Mouse (Mus musculus): ENCODE results near the gene Ptprd.

The Ptprd gene

GRCm38 (mm10) chr4:76656734-76657133 is 1555.0 kb downstream of the Ptprd start:
- DNase-seq (ENCODE audit: low read depth, low spot score), result no peak

- no peak for DNase-seq (ENCODE audit: low read depth, low spot score)
These were observed 1558.8 kb downstream of the Ptprd start for GRCm38 (mm10) chr4:76652971-76653370.

GRCm38 (mm10) chr4:76621740-76622139 is 1590.0 kb downstream of the Ptprd start:
- DNase-seq (ENCODE audit: low read depth, low spot score), result no peak

- DNase-seq (ENCODE audit: low read depth, low spot score), result no peak
These were observed 1595.1 kb downstream of the Ptprd start for GRCm38 (mm10) chr4:76616614-76617013.

- DNase-seq (ENCODE audit: low read depth, low spot score), result no peak
These were observed 1603.5 kb downstream of the Ptprd start for GRCm38 (mm10) chr4:76608246-76608645.

GRCm38 (mm10) chr4:76606808-76607207 is 1605.0 kb downstream of the Ptprd start:
- DNase-seq (ENCODE audit: low read depth, low spot score), result no peak

GRCm38 (mm10) chr4:76590722-76591121 is 1621.0 kb downstream of the Ptprd start:
- DNase-seq (ENCODE audit: low read depth, low spot score), result no peak

GRCm38 (mm10) chr4:76583025-76583424 is 1628.7 kb downstream of the Ptprd start:
- DNase-seq (ENCODE audit: low read depth, low spot score), result no peak

- no peak for DNase-seq (ENCODE audit: low read depth, low spot score)
These were observed 1645.8 kb downstream of the Ptprd start for GRCm38 (mm10) chr4:76566006-76566405.

- DNase-seq (ENCODE audit: low read depth, low spot score), result no peak
These were observed 1670.0 kb downstream of the Ptprd start for GRCm38 (mm10) chr4:76541769-76542168.

GRCm38 (mm10) chr4:76532926-76533325 is 1678.8 kb downstream of the Ptprd start:
- no peak for DNase-seq (ENCODE audit: low read depth, low spot score)

GRCm38 (mm10) chr4:76525281-76525680 is 1686.5 kb downstream of the Ptprd start:
- DNase-seq (ENCODE audit: low read depth, low spot score), result no peak

- no peak for DNase-seq (ENCODE audit: low read depth, low spot score)
These were observed 1708.5 kb downstream of the Ptprd start for GRCm38 (mm10) chr4:76503279-76503601.

GRCm38 (mm10) chr4:76502575-76503278 is 1709.0 kb downstream of the Ptprd start:
- DNase-seq (ENCODE audit: low read depth, low spot score), result no peak

- DNase-seq (ENCODE audit: low read depth, low spot score), result no peak
These were observed 1725.9 kb downstream of the Ptprd start for GRCm38 (mm10) chr4:76485848-76486247.

- no peak for DNase-seq (ENCODE audit: low read depth, low spot score)
These were observed 1743.2 kb downstream of the Ptprd start for GRCm38 (mm10) chr4:76468366-76469100.

- no peak for DNase-seq (ENCODE audit: low read depth, low spot score)
These were observed 1747.1 kb downstream of the Ptprd start for GRCm38 (mm10) chr4:76464682-76465081.

GRCm38 (mm10) chr4:76461336-76461735 is 1750.4 kb downstream of the Ptprd start:
- no peak for DNase-seq (ENCODE audit: low read depth, low spot score)

- no peak for DNase-seq (ENCODE audit: low read depth, low spot score)
These were observed 1751.2 kb downstream of the Ptprd start for GRCm38 (mm10) chr4:76460556-76460955.

- DNase-seq (ENCODE audit: low read depth, low spot score), result no peak
These were observed 1752.1 kb downstream of the Ptprd start for GRCm38 (mm10) chr4:76459621-76460020.

- DNase-seq (ENCODE audit: low read depth, low spot score), result no peak
These were observed 1759.5 kb downstream of the Ptprd start for GRCm38 (mm10) chr4:76452286-76452685.

GRCm38 (mm10) chr4:76451019-76451552 is 1760.7 kb downstream of the Ptprd start:
- DNase-seq (ENCODE audit: low read depth, low spot score), result no peak

Data from ZHBTc4 (cell line).